Mouse (Mus musculus) spleen, adult 12 weeks (tissue): Measurements from ENCODE around the gene AA792892.
"Not testable (repeated sequence)": the region's sequence is repeated elsewhere in the genome, so short reads cannot be mapped to it uniquely, and the experiment has no call there.

Experiments
- DNase-seq: peaks from one replicate; pipeline ENCODE4 v3.0.0; 2022; ENCODE audit warnings: low spot score

AA792892 gene

DNA sequence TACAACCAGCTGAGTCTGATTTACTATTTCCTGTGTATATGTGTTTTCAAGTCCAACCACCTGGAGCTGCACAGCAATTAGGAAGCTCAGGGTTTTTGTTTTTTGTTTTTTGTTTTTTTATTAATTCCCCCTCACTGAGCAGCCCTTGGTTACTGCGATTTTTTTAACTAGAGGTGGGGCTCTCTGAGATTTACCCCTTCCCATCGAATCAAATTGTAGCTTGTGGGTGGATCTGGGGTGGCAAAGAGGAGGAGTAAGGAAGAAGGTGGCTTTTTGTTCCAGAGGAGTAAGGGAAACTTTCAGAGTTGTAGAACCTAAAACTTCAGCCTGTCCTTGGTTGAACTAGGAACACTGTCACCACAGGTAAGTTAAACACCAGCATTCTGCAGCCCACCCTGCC is at the start of gene AA792892:
Gene AA792892 (plus strand): TSS at position 301 of the 400 bp plus-strand sequence.
- DNase-seq = not testable (repeated sequence)

DNA sequence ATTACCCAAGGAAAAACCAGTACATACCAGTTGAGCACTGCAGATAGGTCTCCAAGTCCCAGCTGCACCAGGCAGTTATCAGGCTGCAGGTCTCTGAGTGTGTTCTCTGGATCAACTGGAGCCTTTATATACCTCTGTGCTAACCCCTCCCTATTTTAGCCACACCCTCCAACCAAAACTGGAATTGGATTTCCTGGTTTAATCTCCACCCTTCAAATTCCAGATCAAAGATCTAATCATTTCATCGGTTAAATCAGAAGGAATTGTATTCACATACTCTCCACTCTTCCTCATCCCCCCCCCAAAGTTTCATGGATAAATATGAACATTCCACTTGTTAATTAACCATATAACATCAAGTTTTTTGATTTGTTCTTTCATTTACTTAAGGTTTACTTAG is 32.9 kb upstream of the AA792892 start, which contains the start of gene A430089I19Rik:
Gene A430089I19Rik (minus strand): TSS at position 101 of the 400 bp plus-strand sequence.
- not testable (repeated sequence) for DNase-seq

DNA sequence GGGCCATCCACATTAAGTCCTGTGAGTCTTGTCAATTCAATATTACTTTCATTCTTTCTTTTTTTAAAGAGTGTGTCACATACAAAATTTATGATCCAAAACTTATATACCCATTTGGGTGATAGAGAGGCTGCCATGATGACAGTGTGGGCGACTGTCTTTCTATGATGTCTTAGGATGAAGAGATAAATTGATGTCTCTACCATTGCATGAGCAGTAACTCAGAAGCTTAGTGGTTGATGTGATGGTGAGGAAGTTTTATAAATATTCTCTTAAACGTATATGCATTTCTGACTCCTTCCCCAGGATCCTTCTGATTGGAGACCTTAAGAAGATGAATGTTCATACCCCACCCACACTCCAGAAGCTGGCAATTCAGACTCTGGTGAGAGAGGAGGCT is 25.4 kb upstream of the AA792892 start, which contains the start of gene Gm6502:
Gene Gm6502 (plus strand): TSS at position 301 of the 400 bp plus-strand sequence.
- not testable (repeated sequence) for DNase-seq
